Mouse (Mus musculus) forebrain, embryonic 11.5 days (tissue): ENCODE measurements around the gene 6030445D17Rik. TPM values are rescaled to one million over a fixed set of nuclear protein-coding genes. Genes with fewer than 3 reads are reported as not detected.

Experiments
- ATAC-seq: fragments of 200-750 bp; cut with Nextera tagmentation; replicated peaks from 2 replicates; pipeline ENCODE4 v1.8.0; 2017; ENCODE audit warnings: moderate TSS enrichment; ENCODE audit not compliant: low FRiP score
- DNase-seq: peaks from one replicate; pipeline ENCODE4 v3.0.0-alpha.2; 2017; ENCODE audit warnings: low spot score
- H3K27ac ChIP-seq: fragments of 300-500 bp; sonication (generic); 2 replicates; pipeline ENCODE4 v1.5.1; 2014; ENCODE audit warnings: low read depth, low read length
- H3K27me3 ChIP-seq: fragments of 300-500 bp; sonication (generic); 2 replicates; pipeline ENCODE4 v1.6.1; 2014; ENCODE audit warnings: mild to moderate bottlenecking, low read length, mixed read lengths; ENCODE audit not compliant: control insufficient read depth, insufficient read depth
- H3K36me3 ChIP-seq: fragments of 300-500 bp; sonication (generic); 2 replicates; pipeline ENCODE4 v1.6.1; 2014; ENCODE audit warnings: mild to moderate bottlenecking, low read length, moderate library complexity, mixed read lengths; ENCODE audit not compliant: control insufficient read depth, insufficient read depth
- H3K4me1 ChIP-seq: fragments of 300-500 bp; sonication (generic); replicated peaks from 2 replicates; pipeline ENCODE4 v1.6.1; 2014; ENCODE audit warnings: low read length, mixed read lengths; ENCODE audit not compliant: control insufficient read depth, insufficient read depth
- H3K4me2 ChIP-seq: fragments of 300-500 bp; sonication (generic); 2 replicates; pipeline ENCODE4 v1.6.1; 2014; ENCODE audit warnings: low read depth, mild to moderate bottlenecking, low read length, moderate library complexity, mixed read lengths; ENCODE audit not compliant: severe bottlenecking
- H3K4me3 ChIP-seq: fragments of 300-500 bp; sonication (generic); 2 replicates; pipeline ENCODE4 v1.5.1; 2014; ENCODE audit warnings: low read depth, low read length
- H3K9ac ChIP-seq: fragments of 300-500 bp; sonication (generic); 2 replicates; pipeline ENCODE4 v1.6.1; 2014; ENCODE audit warnings: low read length
- H3K9me3 ChIP-seq: fragments of 300-500 bp; sonication (generic); 2 replicates; pipeline ENCODE4 v1.6.1; 2016; ENCODE audit warnings: low read length, mixed read lengths; ENCODE audit not compliant: control insufficient read depth
- WGBS: fragments of 180-500 bp; shearing (Covaris S2); extraction: QIAGEN DNeasy Blood & Tissue Kit; methylation state at CpG from one replicate; pipeline ENCODE4 v1.1.7; 2014; 5-methylcytosine and 5-hydroxymethylcytosine counted together
- polyA plus RNA-seq: library from polyadenylated mRNA; unstranded; fragments of >200 nt; fragmentation: Nextera tagmentation; extraction: Ambion mirVana; gene quantifications from 2 replicates; pipeline ENCODE4 v1.2.1, GENCODE M21; 2014

6030445D17Rik gene
- polyA plus RNA-seq, 1 experiment from 2014 or later: not detected

DNA sequence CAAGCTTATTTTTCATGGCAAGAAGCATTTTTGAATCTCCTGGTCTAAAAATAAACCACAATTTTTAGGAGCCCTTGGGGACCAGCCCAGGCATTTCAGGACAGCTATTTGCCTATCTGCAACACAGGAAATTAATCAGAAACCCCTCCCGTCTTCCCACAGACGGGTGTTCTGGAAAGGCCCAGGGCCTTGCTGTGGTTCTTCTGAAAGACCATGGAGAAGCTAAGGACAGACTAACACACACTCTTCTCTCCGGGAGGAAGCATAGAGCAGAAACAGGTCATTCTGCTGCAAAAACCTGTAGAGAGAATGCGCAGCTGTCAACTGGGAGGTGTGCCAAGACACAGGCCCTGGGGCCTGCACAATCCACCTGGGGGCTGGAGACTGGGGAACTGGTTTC is 4.2 kb downstream of the 6030445D17Rik start:
- Histone ChIP-seq H3K27ac (no peak overlapping the region), H3K4me1 (peaks cover 19% of the 10 kb centered on the region), H3K27me3 (peaks cover 17% of the 10 kb centered on the region), H3K9ac (no peak overlapping the region), H3K9me3 (no peaks in the 10 kb centered on the region), H3K36me3 (no peaks in the 10 kb centered on the region), H3K4me2 (no peak overlapping the region), H3K4me3 (no peak overlapping the region)
- no peak for DNase-seq
- 79% methylated on average over 4 of the region's 4 CpGs for WGBS
- ATAC-seq: no peak

DNA sequence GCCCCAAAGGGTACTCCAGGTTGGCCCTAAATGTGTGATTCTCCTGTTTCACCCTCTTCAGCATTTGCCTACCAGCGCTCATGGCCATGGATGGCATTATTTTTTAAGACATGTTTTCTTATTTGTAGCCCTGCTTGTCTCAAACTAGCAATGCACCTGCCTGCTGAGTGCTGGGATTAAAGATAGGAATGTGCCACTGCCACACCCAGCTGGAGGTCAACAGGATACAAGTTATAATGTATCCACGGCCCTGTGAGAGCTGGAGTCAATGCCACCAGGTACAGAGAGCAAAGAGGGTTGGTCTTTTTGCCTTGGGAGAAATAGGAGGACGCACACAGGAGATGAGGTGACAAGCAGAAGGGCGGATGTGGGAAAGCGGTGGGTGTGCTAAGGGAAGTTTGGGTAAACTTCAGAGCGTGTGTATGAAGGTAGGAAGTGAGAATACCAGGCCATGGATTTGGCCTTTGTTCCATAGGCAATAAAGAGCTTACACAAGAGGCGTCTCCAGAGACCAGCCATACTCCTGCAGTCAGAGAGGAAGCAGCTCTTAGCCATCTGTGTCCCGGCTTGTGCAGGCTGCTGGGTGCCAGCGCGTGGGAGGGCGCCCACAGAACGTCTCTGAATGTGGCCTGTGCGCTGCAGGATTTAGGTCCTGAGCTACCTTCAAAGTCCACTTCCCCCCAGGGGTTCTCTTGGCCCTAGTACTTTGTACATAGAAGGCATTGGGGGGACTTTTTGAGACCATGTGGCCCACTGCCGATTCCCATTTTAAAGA is 6.7 kb downstream of the 6030445D17Rik start:
- Histone ChIP-seq H3K36me3 (no peaks in the 10 kb centered on the region), H3K4me2 (no peak overlapping the region), H3K4me3 (no peak overlapping the region), H3K9ac (no peak overlapping the region), H3K9me3 (no peaks in the 10 kb centered on the region), H3K27ac (no peak overlapping the region), H3K4me1 (peaks cover 7% of the 10 kb centered on the region; the same call in 1 of the 2 replicates), H3K27me3 (peaks cover 3% of the 10 kb centered on the region; the same call in 1 of the 2 replicates)
- no peak for DNase-seq
- 77% methylated on average over 14 of the region's 14 CpGs for WGBS
- ATAC-seq: no peak; the same call in 1 of the 2 replicates

DNA sequence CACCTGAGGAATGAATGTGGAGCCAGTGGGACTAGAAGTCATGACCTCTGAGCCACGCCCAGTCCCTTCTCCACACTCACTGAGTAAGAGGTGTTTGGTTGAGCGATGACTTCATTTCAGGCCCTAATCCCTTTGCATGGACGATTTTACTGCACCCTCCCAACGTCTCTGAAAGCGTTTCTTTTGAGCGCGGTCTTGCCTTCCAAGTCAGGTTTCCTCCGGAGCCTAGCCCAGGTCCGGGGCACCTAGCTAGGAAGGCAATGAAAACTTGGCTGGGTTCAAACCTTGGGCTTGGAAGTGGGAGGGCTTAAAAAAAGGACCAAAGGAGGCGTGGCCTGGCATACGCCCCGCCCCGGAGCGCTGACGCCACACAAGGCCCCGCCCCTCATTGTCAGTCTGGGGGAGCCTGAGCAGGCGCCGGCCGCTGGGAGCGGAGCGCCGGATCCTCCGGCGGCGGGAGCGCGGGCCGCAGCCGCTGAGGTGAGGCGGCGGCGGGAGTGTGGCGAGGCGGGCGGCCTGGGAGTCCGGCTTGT is 7.4 kb downstream of the 6030445D17Rik start, which contains the start of gene Luzp1:
Luzp1 (plus strand) TSS at position 391 of the 533 bp plus-strand sequence.
- Histone ChIP-seq H3K9me3 (no peaks in the 10 kb centered on the region), H3K4me2 (peak within 1 kb of the TSS; percentile 58), H3K27me3 (no peaks in the 10 kb centered on the region), H3K36me3 (no peaks in the 10 kb centered on the region), H3K4me1 (peaks cover 7% of the 10 kb centered on the region; the same call in 1 of the 2 replicates), H3K4me3 (peak within 1 kb of the TSS; percentile 92), H3K9ac (peak within 1 kb of the TSS; percentile 83), H3K27ac (peak within 1 kb of the TSS; percentile 96)
- WGBS: 2% methylated on average over 35 of the region's 36 CpGs
- DNase-seq: peak; percentile 97
- peak; percentile 95 for ATAC-seq

- DNase-seq (no peak), ATAC-seq (peak; percentile 80)
- Histone ChIP-seq H3K27ac (peak overlapping the region; percentile 96), H3K9me3 (no peaks in the 10 kb centered on the region), H3K4me2 (peak overlapping the region; percentile 58), H3K9ac (peak overlapping the region; percentile 83), H3K4me1 (peaks cover 7% of the 10 kb centered on the region; the same call in 1 of the 2 replicates), H3K27me3 (no peaks in the 10 kb centered on the region), H3K36me3 (no peaks in the 10 kb centered on the region), H3K4me3 (peak overlapping the region; percentile 92)
- WGBS: under 1% methylated on average over 20 of the region's 55 CpGs
These were observed 7.9 kb downstream of the 6030445D17Rik start for GRCm38 (mm10) chr4:136469941-136470346.

DNA sequence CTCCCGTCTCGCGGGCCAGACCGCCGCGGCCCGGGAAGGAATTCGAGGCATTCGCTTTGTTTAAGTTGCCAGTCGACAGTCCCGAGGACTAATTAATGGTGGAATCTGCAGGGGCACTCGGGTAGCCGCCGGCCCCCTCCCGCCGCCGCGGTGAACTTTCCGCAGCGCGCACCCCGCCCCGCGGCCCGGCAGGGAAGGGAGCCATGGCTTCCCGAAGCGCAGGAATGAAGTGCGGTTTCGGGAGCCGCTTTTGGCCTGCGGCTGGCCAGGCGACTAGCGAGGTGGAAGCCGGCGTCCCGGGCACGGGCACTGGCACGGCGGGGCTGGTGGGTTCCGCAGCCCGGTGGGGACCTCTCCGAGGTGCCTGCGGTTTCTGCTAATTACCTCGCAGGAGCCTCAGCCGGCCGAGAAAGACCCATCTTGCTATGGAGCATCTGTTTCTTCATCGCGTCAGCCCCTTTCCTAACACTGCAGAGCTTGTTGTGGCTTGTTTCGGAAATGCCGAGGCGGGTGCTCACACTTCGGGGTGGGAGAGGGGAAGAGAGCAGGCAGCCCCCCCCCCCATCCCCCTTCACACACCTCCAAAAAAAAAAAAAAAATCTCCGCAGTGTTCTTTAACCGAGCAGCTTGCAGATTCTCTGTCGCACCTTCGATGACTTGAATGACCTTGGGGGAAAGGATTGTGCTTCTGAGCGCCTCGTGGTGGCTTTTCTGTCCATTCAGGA is 8.5 kb downstream of the 6030445D17Rik start:
- Histone ChIP-seq H3K36me3 (no peaks in the 10 kb centered on the region), H3K9me3 (no peaks in the 10 kb centered on the region), H3K9ac (peak overlapping the region; percentile 83), H3K4me2 (peak overlapping the region; percentile 58), H3K27ac (peak overlapping the region; percentile 96), H3K4me1 (peaks cover 7% of the 10 kb centered on the region; the same call in 1 of the 2 replicates), H3K27me3 (no peaks in the 10 kb centered on the region), H3K4me3 (peak overlapping the region; percentile 92)
- DNase-seq (peak; percentile 82), ATAC-seq (no peak)
- WGBS: under 1% methylated on average over 57 of the region's 58 CpGs

DNA sequence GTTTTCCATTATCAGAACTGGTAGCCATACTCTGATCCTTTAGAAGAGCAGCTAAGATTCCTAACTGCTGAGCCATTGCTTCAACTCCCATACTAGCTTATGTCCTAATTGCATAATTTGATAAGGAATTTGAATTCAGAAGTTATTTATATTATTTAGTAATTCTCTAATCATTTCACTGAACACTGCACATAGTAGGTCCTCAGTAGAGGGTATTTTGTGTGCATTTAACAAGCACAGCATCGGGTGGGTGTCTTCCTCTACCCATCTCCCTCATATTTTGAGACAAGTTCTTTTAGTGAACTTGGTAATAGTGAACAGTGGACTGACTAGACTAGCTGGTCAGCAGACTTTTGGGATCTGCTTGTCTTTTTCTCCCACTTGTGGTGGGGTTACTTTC is 14.6 kb downstream of the 6030445D17Rik start:
- H3K4me2 ChIP-seq: no peak overlapping the region
- H3K9ac ChIP-seq: no peak overlapping the region
- H3K36me3 ChIP-seq: no peaks in the 10 kb centered on the region
- H3K27me3 ChIP-seq: no peaks in the 10 kb centered on the region
- H3K4me3 ChIP-seq: no peak overlapping the region
- peaks cover 3% of the 10 kb centered on the region; the same call in 1 of the 2 replicates for H3K4me1 ChIP-seq
- ATAC-seq (no peak), DNase-seq (no peak)
- H3K9me3 ChIP-seq: no peaks in the 10 kb centered on the region
- no peak overlapping the region for H3K27ac ChIP-seq
- 94% methylated on average over 1 of the region's 1 CpGs for WGBS

DNA sequence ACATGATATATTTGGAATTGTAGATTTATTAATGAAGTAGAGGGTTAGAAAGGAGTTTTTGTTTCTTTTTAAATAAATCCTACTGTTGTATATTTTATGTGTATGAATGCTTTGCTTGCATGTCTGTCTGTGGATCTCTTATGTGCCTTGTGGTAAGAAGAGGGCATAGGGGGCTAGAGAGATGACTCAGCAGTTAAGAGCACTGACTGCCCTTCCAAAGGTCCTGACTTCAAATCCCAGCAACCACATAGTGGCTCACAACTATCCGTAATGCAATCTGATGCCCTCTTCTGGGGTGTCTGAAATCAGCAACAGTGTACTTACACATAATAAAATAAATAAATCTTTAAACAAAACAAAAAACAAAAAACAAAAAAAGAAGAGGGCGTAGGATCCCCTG is 24.5 kb downstream of the 6030445D17Rik start:
- H3K36me3 ChIP-seq: no peaks in the 10 kb centered on the region
- no peak overlapping the region for H3K4me3 ChIP-seq
- DNase-seq (no peak), ATAC-seq (no peak)
- no peaks in the 10 kb centered on the region for H3K9me3 ChIP-seq
- no peaks in the 10 kb centered on the region for H3K27me3 ChIP-seq
- 92% methylated on average over 2 of the region's 2 CpGs for WGBS
- H3K9ac ChIP-seq: no peak overlapping the region
- H3K27ac ChIP-seq: no peak overlapping the region
- no peaks in the 10 kb centered on the region for H3K4me1 ChIP-seq
- no peak overlapping the region for H3K4me2 ChIP-seq

- no peak overlapping the region for H3K4me2 ChIP-seq
- ATAC-seq: no peak
- H3K9me3 ChIP-seq: no peaks in the 10 kb centered on the region
- H3K36me3 ChIP-seq: no peaks in the 10 kb centered on the region
- no peak for DNase-seq
- no peak overlapping the region for H3K27ac ChIP-seq
- H3K9ac ChIP-seq: no peak overlapping the region
- no peaks in the 10 kb centered on the region for H3K27me3 ChIP-seq
- H3K4me1 ChIP-seq: no peaks in the 10 kb centered on the region
- H3K4me3 ChIP-seq: no peak overlapping the region
These were observed 33.9 kb downstream of the 6030445D17Rik start for GRCm38 (mm10) chr4:136495993-136496392.
